Mouse (Mus musculus): ENCODE measurements around the gene Arhgef17.
"Not testable (repeated sequence)": the region's sequence is repeated elsewhere in the genome, so short reads cannot be mapped to it uniquely, and the experiment has no call there.

Arhgef17 gene

DNA sequence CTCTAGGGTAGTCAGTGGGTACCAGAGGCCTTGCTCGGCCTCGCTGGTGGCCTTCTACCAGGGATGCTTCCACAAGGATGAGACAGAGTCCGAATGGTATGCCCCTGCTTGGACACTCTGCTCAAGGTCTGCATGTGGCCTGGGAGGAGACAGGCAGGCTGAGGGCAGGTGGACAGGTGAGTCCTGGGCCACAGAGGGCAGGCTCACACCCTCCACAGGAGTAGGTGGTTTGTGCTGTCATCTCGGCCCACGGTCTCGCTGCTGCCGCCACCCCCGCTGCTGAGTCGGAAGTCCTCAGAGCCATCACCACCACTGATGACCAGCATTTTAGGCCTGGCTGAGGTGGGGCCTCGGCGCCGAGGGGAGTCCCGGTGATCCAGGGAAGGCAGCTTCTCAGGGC is 58.7 kb downstream of the Arhgef17 start:
- DNase-seq (ENCODE audit: low spot score) = no peak

DNA sequence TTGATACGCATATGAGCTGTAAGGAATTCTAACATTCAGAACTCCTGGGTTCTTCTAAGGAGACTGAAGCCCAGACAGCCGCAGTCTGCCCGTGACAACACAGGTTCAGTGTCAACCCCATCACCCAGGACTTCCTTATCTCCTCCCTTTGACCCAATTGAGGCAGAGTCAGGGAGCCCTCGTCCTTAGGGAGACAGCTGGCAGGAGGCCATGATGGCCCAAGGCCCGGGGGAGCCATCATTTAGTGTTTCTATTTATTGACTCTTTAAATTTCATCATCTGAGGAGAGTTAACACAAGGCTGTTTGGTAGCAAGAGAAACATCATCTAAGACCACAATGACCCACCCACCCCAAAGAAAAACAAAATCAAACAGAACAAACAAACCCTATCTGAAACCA is 60.0 kb downstream of the Arhgef17 start:
- peak; percentile 43 for DNase-seq (ENCODE audit: low spot score)

DNA sequence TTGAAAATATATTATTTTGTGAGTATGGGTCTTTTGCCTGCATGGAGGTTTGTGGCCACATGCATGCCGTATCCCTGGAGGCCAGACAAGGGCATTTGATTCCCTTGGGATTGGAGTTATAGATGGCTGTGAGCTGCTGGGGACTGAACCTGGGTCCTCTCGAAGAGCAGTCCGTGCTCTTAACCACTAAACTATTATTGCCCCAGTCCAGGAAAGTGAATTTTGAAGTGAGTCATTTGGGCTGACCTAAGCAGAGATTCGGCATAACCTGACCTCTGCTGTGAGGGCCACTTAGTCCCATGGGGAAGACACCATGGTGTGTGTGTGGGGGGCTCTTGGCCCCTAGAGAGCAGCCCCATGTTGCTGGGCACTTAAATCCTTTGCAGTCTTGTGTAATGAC is 60.6 kb downstream of the Arhgef17 start:
- DNase-seq (ENCODE audit: low spot score) = no peak

DNA sequence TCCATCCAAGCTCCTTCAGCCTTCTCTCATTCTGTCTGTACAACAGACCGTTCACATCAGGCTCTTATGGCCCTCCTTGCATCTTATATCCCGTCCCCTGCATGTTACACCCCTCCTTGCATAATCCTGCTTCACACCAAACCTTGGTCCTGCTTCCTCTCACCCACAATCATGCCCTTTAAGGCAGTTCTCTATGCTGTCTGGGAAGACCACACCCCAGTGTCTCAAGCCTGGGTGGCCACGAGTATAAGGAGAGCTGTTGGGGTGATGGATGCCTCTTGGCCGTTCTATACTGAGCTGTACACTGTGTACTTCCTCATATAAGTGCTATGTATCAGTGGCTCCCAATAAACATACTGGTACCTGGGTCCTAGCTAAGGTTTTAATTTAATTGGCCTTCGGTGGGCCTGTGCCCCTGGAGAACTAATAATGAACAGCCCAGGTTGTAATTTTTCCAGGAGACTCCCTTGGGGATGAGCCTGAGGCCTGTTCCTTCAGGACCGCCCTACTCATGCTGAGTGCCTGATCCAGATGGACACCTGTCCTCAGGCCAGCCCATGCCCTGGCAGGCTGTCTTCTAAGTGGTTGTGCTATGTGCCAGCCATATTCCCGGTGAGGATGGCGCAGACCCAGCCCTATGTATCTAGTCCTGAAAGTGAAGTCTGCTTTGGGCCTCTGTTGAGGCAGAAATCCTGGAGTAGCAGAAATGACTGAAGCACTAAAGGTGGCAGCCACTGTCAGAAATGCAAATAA is 61.9 kb downstream of the Arhgef17 start:
- no peak for DNase-seq (ENCODE audit: low spot score)

DNA sequence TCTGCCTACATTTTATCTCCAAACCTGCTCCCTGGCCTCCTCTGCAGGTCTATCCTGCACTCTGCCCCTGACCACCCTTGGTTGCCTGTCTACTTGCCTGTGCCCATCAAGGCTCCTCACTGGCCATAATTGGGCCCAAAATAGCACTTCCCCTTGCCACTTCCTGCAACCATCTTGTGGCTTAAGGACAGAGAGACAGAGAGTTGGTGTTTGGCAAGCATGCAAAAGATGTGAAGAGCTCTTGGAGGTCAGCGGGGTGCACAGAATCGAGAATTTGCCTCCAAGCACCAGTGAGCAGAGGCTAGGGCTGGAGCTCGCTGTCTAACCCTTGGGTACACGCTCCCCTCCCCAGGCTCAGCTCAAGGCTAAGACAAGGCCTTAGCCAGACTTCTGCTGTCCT is 63.4 kb downstream of the Arhgef17 start:
- DNase-seq (ENCODE audit: low spot score) = no peak

DNA sequence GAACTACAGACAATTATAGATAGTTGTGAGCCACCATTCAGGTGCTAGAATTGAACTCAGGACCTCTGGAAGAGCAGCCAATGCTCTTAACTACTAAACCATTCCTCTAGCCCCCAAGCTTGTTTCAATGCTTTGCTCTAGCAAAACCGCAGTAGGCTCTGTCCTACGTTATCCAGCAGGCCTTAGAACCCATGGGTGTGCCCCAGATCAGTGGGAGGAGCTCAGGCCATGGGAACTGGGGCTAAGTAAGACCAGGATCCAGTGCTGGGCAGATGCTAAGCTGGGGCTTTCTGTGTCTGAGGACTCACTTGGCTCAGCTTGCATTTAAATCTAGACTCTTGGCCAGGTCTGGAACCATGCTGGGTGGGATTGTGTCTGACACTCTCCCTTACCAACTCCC is 64.3 kb downstream of the Arhgef17 start:
- no peak for DNase-seq (ENCODE audit: low spot score)

DNA sequence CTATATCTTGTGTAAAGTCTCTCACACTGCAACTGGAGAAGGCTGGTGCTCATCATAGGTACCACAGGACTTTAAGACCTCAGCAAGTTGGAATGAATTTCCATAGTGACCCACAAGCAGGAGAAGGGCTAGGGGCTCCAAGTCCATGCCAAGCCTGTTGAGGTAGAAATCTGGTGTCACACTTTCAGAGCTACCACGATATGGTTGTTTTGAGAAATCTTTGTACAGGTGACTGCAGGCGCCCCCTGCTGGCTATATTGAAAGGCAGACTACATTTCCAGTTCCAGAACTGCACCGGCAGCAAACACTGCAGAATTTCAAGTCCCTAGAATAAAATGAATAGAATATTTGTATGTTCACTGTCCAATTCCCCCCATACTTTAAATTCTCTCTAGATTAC is 65.2 kb downstream of the Arhgef17 start:
- DNase-seq (ENCODE audit: low spot score) = no peak

DNA sequence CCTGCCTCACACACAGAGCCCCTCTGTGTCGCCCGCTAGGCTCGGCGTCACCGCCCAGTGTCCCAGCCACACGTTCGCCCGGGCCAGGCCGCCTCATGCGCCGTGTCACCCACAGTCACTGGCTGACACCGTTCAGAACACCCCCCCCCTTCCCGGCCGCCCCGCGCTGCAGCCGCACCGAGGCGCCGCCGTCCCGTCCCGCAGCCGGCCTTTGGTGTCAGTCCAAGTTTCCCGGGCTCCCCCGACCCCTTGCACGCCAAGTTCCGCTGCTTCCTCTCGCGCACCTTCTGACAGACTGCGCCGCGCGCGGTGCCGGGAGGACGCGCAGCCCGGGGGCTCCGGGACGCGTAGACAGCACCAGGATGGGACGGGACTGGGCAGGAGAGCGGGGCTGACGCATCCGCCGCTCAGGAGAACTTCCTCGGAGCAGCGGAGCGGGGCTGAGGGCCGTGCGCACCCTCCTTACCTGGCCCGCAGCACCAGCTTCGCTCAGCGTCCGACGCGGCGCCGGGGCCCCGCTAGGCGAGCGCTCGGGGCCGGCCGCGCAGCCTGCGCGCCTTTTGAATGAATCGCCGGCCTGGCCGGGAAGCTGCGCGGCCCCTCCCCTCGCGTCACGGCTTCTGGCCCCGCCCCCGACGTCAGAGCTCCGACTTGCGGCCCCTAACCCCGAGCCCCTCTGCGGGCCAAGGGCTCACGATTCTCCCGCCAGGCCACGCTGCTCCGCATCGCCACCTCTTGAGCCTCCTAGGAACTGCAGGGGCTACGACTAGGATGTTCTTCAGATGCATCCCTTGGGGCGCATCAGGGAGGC is 68.9 kb downstream of the Arhgef17 start, which contains the start of gene Relt:
Gene Relt, minus strand, starts transcription at position 619 of the 811 bp plus-strand sequence.
- peak; percentile 85 for DNase-seq (ENCODE audit: low spot score)

DNA sequence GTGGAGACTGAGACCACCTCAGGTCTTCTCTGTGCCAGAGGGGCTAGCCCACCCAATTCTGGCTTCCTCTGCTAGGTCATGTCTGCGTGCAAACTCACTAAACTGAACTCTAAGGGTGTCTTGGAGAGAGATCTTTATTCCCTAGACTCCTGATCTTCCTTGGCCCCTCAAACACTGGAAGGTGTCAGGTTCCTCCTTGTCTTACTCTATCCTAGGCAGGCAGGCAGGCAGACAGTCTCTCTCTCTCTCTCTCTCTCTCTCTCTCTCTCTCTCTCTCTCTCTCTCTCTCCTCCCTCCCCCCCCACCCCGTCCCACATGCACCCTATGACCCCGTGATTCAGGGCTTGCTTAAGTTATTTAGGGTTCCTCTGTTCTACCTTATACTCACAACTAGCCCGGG is 69.6 kb downstream of the Arhgef17 start:
- DNase-seq (ENCODE audit: low spot score) = no peak

DNA sequence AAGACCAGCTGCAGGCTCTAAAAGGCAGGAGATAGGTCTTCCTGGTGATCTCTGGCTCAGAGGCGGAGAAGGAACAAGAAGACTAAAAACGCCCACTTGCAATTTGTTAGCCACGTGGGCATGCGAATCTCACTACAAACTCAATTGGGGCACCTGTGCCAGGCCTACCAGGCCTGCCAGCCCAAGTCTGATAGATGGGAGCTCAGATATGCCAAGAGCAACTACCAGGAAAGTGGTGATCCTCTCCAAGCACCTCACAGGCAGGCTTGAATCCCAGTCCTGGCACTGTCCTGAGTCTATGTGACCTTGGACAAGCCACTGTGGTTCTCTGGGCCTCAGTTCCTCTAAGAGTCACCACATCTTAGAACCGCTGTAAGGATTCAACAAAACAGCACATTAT is 70.7 kb downstream of the Arhgef17 start:
- DNase-seq (ENCODE audit: low spot score) = no peak

DNA sequence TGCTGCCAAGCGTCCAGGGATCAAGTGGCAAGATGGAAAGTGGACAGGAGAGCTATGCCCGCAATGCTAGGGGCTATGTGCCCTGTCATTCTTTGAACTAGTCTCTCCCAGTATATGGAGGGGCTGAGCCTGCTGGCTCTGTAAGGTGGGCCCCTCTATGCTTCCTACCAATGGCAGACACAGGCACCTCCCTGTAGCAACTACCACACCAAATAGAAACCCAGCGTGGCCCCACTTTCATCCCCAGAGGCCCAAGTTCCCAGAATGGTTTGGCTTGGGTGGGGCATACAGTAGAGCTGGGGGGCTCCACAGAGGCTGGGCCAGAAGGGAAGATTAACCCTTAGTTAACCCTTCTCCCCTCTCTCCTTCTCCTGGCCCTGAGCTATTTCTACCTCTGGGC is 71.5 kb downstream of the Arhgef17 start:
- no peak for DNase-seq (ENCODE audit: low spot score)

DNA sequence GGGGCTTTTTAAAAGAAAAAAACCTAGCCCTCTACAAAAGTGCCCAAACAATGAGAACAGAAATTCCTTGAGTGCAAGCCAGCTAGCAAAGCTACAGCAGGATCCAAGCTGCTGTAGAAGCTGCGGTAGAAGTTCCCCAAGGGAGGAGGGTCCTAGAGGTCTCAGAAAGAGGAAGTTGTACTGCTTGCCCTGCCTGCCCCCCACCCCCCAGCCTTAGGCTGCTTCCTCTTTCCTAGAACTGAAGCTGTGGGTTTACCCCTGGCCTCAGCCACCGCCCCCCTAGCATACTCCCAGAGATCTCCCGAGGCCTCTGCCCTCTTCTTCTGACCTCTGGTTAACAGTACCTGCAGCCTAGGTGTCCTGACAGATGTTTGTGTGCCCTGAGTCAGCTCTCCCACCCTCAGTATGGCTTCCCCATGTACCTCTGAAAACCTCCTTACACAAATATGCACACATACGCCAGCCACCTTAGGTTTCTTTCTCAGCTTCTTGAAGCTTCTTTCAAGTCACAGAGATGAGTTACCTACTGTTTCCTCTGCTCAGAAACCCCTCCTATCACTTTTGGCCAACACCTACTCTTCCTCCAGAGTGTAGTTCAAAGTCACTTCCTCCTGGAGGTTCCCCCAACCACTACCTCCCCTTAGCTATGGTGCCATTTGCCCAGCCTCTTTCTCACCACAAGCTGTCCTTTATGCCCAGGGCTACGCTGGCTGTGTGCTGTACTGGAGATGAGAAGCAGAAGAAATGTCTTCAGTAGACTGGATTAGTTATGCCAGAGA is 75.9 kb downstream of the Arhgef17 start:
- no peak for DNase-seq (ENCODE audit: low spot score)

DNA sequence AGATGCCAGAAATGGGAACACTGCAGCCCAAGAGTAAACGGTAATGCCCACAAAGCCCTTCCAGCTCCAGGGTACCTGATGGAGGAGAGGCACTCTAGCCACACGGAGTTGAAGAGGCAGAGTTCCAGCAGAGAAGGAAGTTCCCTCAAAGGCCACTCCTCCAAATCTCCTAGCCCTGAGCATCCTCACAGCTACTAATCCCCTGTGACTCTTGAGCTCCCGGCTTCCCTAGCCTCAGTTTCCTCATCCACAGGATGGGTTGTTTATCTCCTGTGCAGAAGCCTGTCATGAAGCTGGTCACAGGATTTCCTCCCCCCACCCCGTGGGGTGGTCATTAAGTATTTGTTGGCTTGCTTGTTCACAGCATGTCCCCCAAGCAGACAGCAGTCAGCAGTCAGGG is 76.6 kb downstream of the Arhgef17 start:
- DNase-seq (ENCODE audit: low spot score) = no peak

DNA sequence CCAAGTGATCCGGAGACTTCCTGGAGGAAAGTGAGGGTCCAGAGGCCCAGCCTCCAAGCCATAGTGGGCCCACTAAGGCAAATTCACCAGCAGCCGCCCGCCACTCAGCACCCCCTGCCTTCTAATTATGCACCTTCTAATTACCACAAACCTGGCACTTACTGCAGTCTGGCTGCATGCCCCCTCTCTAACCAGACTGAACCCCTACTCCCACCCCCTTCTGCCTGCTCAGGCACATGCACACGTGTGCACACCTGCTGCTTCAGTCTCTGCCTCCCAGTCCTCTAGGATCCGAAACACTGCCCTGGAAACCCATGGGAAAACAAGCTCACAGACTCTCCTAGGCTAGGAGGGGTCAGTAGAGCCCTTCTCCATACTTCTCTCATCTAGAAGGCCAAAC is 77.0 kb downstream of the Arhgef17 start:
- DNase-seq (ENCODE audit: low spot score) = no peak

DNA sequence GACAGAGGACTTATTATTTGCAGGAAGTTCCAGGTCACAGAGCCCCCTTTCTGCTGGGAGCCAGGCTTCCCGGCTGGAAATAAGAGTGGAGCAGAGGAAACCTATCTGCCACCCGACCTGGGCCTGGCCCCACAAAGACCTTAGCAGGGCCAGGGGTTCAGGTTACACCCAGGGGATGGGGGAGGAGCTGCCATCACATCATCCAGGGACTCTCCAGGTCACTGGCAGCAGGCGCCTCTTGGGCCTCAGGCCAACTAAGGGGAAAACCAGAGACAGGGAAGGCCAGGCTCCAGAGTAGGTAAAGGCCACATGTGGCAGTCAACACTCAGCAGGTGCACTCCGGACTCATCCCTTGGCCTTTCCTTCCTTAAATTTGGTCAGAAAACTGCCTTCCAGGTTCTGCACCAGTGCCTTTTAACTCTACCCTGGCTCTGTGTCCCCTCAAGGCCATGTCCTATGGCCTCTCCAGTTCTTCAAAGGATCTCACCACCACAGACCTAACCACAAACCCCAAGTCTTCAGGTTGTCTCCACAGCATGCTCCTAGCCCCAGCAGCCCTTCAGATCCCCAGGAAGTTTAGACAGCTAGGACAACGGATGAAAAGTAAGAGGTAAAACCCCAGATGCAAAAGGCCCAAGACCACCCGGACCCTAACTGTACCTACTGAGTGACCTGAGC is 77.6 kb downstream of the Arhgef17 start:
- DNase-seq (ENCODE audit: low spot score) = no peak

DNA sequence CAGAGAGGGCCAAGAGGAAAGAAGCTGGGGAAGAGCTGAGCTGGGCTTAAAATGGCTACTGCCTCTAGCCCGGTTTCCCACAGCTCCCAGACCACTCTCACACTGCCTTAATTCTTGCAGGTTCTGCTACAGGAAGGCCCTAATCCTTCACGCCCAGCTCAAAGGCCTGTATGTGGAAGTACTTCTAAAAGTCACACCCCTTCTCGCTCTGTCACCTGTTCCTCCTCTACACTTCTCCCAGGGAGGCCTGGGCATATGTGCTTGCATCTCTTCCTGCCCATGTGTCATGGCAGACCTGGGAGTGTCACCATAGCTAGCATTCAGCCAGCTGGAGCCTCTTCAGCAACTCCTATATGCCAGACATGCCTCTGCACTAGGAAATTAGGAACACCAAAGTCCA is 78.5 kb downstream of the Arhgef17 start:
- DNase-seq (ENCODE audit: low spot score) = no peak

DNA sequence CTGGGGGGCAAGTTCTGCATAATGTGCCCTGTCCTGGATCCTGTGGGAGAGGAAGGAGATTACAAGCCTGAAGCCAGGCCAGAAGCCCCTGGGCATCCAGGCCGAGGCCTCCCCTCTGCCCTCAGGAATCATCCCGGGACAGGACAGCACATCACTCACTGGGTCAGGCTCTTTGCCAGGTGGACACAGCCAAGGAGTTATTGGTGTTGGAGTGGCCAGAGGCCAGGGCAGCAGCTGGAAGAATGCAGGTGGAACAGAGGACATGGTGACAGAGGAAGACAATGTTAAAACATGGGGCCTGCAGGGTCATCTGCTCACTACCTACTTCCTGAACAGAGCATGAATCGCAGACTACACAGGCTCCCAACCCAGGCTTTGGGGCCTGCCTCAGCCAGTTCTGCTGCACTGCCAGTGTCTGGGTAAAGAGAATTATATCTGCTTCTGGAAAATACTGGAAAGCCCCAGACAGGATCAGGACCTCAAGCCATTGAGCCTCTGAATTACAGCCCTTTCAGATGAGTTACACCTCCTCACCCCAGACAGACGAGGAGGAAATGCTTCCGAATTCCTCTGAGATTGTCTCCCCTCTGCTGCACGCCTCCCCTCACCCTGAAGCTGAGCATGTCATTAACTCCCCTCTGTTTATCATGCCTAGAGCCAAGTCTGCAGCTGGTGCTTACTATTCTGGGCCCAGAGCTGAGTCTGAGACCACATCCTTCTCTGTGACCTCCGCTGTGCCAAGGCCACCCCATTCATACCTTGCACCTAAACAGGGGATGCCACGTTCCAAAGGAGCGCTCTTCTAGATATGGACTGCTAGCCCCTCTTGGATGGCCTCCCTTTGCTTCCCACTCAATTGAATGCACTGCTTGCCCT is 80.2 kb downstream of the Arhgef17 start:
- no peak for DNase-seq (ENCODE audit: low spot score)

DNA sequence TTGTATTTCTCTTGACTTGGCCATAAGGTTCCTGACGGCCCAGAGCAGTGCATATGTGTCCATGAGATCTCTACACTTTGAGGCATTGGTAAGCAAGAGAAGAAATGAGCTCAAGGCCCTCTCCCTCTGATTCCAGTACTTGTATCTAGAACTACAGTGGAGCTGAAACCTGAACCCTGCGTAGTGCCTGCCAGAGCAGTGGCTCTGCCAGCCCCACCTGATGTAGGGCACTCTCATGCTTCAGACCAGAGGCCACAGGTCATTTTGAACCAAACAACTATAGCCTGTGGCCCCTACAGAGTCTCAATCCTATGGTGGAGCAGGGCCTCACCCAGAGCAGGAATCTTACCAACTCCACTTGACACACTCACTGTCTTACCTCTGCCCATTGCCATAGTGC is 82.4 kb downstream of the Arhgef17 start:
- no peak for DNase-seq (ENCODE audit: low spot score)

DNA sequence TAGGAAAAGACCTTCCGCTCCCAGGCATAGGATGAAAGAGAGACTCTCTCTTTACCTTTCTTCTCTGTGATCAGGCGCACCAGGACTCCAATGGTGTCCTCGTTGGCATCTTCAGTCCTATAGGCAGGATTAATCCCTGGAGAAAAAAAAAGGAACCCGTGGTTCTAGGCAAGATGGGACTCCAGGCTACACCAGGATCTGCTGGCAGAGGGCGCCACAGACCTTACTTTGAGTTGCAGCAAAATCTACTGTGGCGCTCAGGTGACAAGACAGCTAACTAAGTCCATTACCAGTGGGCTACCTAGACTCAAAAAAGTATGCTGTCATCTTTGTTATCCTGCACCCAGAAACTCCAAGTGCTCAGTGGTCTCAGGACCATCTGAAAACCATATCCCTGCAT is 83.2 kb downstream of the Arhgef17 start:
- DNase-seq (ENCODE audit: low spot score) = no peak

DNA sequence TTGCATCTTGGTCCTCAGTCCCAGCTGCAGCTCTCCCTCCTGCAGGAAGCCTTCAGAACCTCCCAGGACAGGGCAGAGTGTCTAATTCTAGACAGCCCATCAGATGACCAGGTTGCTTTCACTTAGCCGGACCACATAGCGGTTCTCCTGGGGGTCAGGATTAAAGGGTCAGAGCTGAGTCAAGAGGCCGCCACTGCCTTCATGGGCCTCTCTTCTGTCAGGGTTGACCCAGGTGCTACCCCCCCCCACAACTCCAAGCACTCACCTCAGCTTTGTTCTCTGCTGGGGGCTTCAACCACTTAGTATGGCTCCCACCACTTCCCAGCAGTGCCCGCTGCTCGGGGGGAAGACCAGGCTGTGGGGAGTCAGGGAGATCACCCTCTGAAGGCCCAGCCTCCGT is 84.8 kb downstream of the Arhgef17 start:
- DNase-seq (ENCODE audit: low spot score) = no peak

DNA sequence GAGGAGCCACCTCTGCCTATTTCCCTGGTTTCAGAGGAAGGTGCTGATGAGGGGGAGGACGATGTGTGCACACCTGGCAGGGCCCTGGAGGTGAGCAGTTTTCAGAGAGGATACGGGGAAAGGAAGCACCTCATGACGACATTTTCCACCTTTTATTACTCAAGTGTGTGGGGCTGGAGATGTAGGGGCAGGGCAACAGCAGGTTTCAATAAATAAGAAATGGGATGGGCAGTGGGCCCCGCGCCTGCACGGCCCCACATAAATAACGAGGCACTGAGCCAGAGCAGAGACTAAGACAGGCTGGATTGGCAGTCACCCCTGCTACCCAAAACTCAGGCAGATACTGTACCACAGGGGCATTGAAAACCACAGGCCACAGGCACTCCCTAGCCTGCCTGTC is 85.9 kb downstream of the Arhgef17 start:
- DNase-seq (ENCODE audit: low spot score) = not testable (repeated sequence)
